8 mouse cellular contexts compared by ENCODE assay signal in genomic region chr4:115096435-115097145, GRCm38 (mm10). TPM values are rescaled to one million over a fixed set of nuclear protein-coding genes. Genes with fewer than 3 reads are reported as not detected.
DNase-seq lines count a peak whose midpoint lies in the region; ATAC-seq and TF ChIP-seq lines count a peak whose summit lies in the region.

No protein-coding gene starts in this region.

- peak; percentile 7 for DNase-seq in embryo, embryonic 11 days
- no peak for DNase-seq in embryo, embryonic 10.5 days (ENCODE audit: low spot score)
- peak; percentile 58 for DNase-seq in kidney, adult 2 months
- no peak for DNase-seq in frontal cortex, postnatal 25 days (ENCODE audit: low spot score in 2 of 2)
- DNase-seq in ovary, postnatal 10 days (ENCODE audit: low spot score) = no peak
- no peak for DNase-seq in adrenal gland, adult 2 months

- H3K4me3 ChIP-seq in erythroblast, embryonic 14.5 days (replicated peaks) = peak overlapping the region; percentile 66
- peak overlapping the region; percentile 40; the same call in 1 of the 2 replicates for H3K4me3 ChIP-seq in kidney, adult 2 months (ENCODE audit: insufficient read depth, low read depth, low read length)

- 9% methylated on average over 11 of the region's 11 CpGs for WGBS in kidney, adult 2 months

- no peak for TF ChIP-seq POLR2A in kidney, adult 2 months (IDR thresholded peaks at IDR 0.05; ENCODE audit: low read depth, low read length)

- H3K36me3 ChIP-seq in erythroblast, embryonic 14.5 days (ENCODE audit: control insufficient read depth) = peaks cover 30% of the 10 kb centered on the region
- peaks cover 2% of the 10 kb centered on the region; the same call in 1 of the 2 replicates for H3K36me3 ChIP-seq in kidney, adult 2 months (ENCODE audit: control insufficient read depth, insufficient read depth, low read length)

- peak overlapping the region; percentile 83 for H3K27ac ChIP-seq in kidney, adult 2 months (ENCODE audit: insufficient read depth, low read depth, low read length)

- no peaks in the 10 kb centered on the region for H3K9me3 ChIP-seq in erythroblast, embryonic 14.5 days (ENCODE audit: control insufficient read depth, low read length)

- ATAC-seq in megakaryocyte-erythroid progenitor cell, adult 5-6 weeks (replicated peaks; ENCODE audit: low FRiP score, low TSS enrichment, poor library complexity, severe bottlenecking) = peak; percentile 30

- peaks cover 6% of the 10 kb centered on the region for H3K27me3 ChIP-seq in erythroblast, embryonic 14.5 days (ENCODE audit: control insufficient read depth)
- no peaks in the 10 kb centered on the region for H3K27me3 ChIP-seq in kidney, adult 2 months (replicated peaks; ENCODE audit: control insufficient read depth, insufficient read depth, low read length)

- no peak for TF ChIP-seq CTCF in kidney, adult 2 months (conservative IDR thresholded peaks at IDR 0.05; ENCODE audit: insufficient read depth, insufficient read length, low read depth, low read length)

- peaks cover 82% of the 10 kb centered on the region for H3K4me1 ChIP-seq in erythroblast, embryonic 14.5 days (ENCODE audit: control insufficient read depth)
- peaks cover 34% of the 10 kb centered on the region for H3K4me1 ChIP-seq in kidney, adult 2 months (ENCODE audit: control insufficient read depth, insufficient read depth, low read length)

RNA-seq across cellular contexts. Expression of gene Pdzk1ip1, which starts 8.1 kb away (rescaled TPM):
- 0.99 and 2.2 TPM in 2 replicates for polyA plus RNA-seq in erythroblast, embryonic 14.5 days (2012)
- 3,641 and 4,008 TPM in 2 replicates for polyA plus RNA-seq in kidney, adult 2 months (2012; rRNA removed)
- total RNA-seq in megakaryocyte-erythroid progenitor cell, adult 5-6 weeks (2014; fragmentation: Nextera tagmentation) = 22.0 and 28.7 TPM in 2 replicates
- 5.9 and 34.2 TPM in 2 replicates for total RNA-seq in megakaryocyte-erythroid progenitor cell, adult 5-6 weeks (2017)
- total RNA-seq in adrenal gland, adult 2 months (2021) = under 1 TPM; 0.48 to 0.61 TPM
- 5.1 and 10.0 TPM in 2 replicates for polyA plus RNA-seq in adrenal gland, adult 2 months (2012; rRNA removed)

RNA-seq across cellular contexts. Expression of gene Cyp4x1, which starts 37.5 kb away (rescaled TPM):
- not detected in 2 replicates for polyA plus RNA-seq in erythroblast, embryonic 14.5 days (2012)
- 0.04 and 0.06 TPM in 2 replicates for polyA plus RNA-seq in kidney, adult 2 months (2012; rRNA removed)
- total RNA-seq in megakaryocyte-erythroid progenitor cell, adult 5-6 weeks (2014; fragmentation: Nextera tagmentation) = not detected in 2 replicates
- 0.27 TPM in 1 of 2 replicates, not detected in the other for total RNA-seq in megakaryocyte-erythroid progenitor cell, adult 5-6 weeks (2017)
- total RNA-seq in adrenal gland, adult 2 months (2021) = not detected
- 0.02 TPM in 1 of 2 replicates, not detected in the other for polyA plus RNA-seq in adrenal gland, adult 2 months (2012; rRNA removed)

RNA-seq across cellular contexts. Expression of gene Tal1, which starts 40.4 kb away (rescaled TPM):
- polyA plus RNA-seq in erythroblast, embryonic 14.5 days (2012) = 65.6 and 98.0 TPM in 2 replicates
- 1.7 and 1.8 TPM in 2 replicates for polyA plus RNA-seq in kidney, adult 2 months (2012; rRNA removed)
- 99.5 and 115 TPM in 2 replicates for total RNA-seq in megakaryocyte-erythroid progenitor cell, adult 5-6 weeks (2014; fragmentation: Nextera tagmentation)
- 56.3 and 63.8 TPM in 2 replicates for total RNA-seq in megakaryocyte-erythroid progenitor cell, adult 5-6 weeks (2017)
- 1 to 10 TPM; 1.8 to 2.8 TPM for total RNA-seq in adrenal gland, adult 2 months (2021)
- 5.1 and 8.9 TPM in 2 replicates for polyA plus RNA-seq in adrenal gland, adult 2 months (2012; rRNA removed)

Comparison
In these comparisons a context has a peak if more than half of its experiments do, and no peak if none do; other contexts are left out.
1. DNase-seq: peak in embryo, embryonic 11 days (single experiment) and kidney, adult 2 months (single experiment); none in embryo, embryonic 10.5 days (single experiment), frontal cortex, postnatal 25 days (0 of 2), ovary, postnatal 10 days (single experiment) and adrenal gland, adult 2 months (single experiment).
2. RNA of gene Pdzk1ip1, which starts 8.1 kb away (polyA plus RNA-seq): 3,641 to 4,008 TPM in kidney, adult 2 months; 5.1 to 10.0 TPM in adrenal gland, adult 2 months and 0.99 to 2.2 TPM in erythroblast, embryonic 14.5 days; every median in the first group is over 100 times any median in the second.